Mouse (Mus musculus): ENCODE measurements at regions not wholly inside any gene's neighbourhood (a gene's known extent, or its start where the extent isn't known, plus 50 kb on each side); places are given as distances from the start of the nearest gene placed in this dataset.

GRCm38 (mm10) chr14:90488301-90488700 lies 2017.1 kb upstream of the Pcdh20 start:
- DNase-seq (ENCODE audit: low spot score in 2 of 2) = no peak

- DNase-seq (ENCODE audit: low spot score in 2 of 2) = no peak
Measured at GRCm38 (mm10) chr14:90447971-90448370, 1976.8 kb upstream of the Pcdh20 start.

GRCm38 (mm10) chr14:90432874-90433543 lies 1961.8 kb upstream of the Pcdh20 start:
- DNase-seq (ENCODE audit: low spot score in 2 of 2) = peak in 1 of 2 experiments; percentile 61

- no peak for DNase-seq (ENCODE audit: low spot score in 2 of 2)
Measured at GRCm38 (mm10) chr14:90412707-90413106, 1941.5 kb upstream of the Pcdh20 start.

GRCm38 (mm10) chr14:90406350-90406749 lies 1935.2 kb upstream of the Pcdh20 start:
- DNase-seq (ENCODE audit: low spot score in 2 of 2) = no peak

GRCm38 (mm10) chr14:90405476-90405875 lies 1934.3 kb upstream of the Pcdh20 start:
- DNase-seq (ENCODE audit: low spot score in 2 of 2) = no peak

- no peak for DNase-seq (ENCODE audit: low spot score in 2 of 2)
Measured at GRCm38 (mm10) chr14:90367256-90367936, 1896.2 kb upstream of the Pcdh20 start.

GRCm38 (mm10) chr14:90334541-90334940 lies 1863.3 kb upstream of the Pcdh20 start:
- no peak for DNase-seq (ENCODE audit: low spot score in 2 of 2)

GRCm38 (mm10) chr14:90295456-90295855 lies 1824.3 kb upstream of the Pcdh20 start:
- peak in 1 of 2 experiments; percentile 13 for DNase-seq (ENCODE audit: low spot score in 2 of 2)

GRCm38 (mm10) chr14:90246042-90246441 lies 1774.8 kb upstream of the Pcdh20 start:
- no peak for DNase-seq (ENCODE audit: low spot score in 2 of 2)

GRCm38 (mm10) chr14:90232661-90233060 lies 1761.5 kb upstream of the Pcdh20 start:
- no peak for DNase-seq (ENCODE audit: low spot score in 2 of 2)

GRCm38 (mm10) chr14:90200294-90200693 lies 1729.1 kb upstream of the Pcdh20 start:
- no peak for DNase-seq (ENCODE audit: low spot score in 2 of 2)

- DNase-seq (ENCODE audit: low spot score in 2 of 2) = no peak
Measured at GRCm38 (mm10) chr14:90197791-90198190, 1726.6 kb upstream of the Pcdh20 start.

- DNase-seq (ENCODE audit: low spot score in 2 of 2) = no peak
Measured at GRCm38 (mm10) chr14:90172729-90173128, 1701.5 kb upstream of the Pcdh20 start.

Measured in left cerebral cortex, adult 9 months (tissue).